Comparison of ENCODE assay signal across 9 mouse cellular contexts in genomic region chr15:78178397-78178796, GRCm38 (mm10). TPM values are rescaled to one million over a fixed set of nuclear protein-coding genes. Genes with fewer than 3 reads are reported as not detected.
A peak's percentile ranks its signal among the peaks of the same experiment; 100 is the strongest.
DNase-seq lines count a peak whose midpoint lies in the region.
"Had no signal": no experiment of that assay in that cellular context is flagged by ENCODE, and none has a peak within 500 bp of the region (broad histone marks: within the 10 kb centered on the region; RNA-seq: fewer than 3 reads in every experiment).

No protein-coding gene starts in this region.

- no peaks in the 10 kb centered on the region for H3K36me3 ChIP-seq in heart, embryonic 10.5 days

- peak; percentile 78 for DNase-seq in 3T3-L1 (ENCODE audit: low read depth, low spot score)
- DNase-seq in Muller cell, postnatal 12 days (ENCODE audit: inconsistent ontology term) = peak; percentile 78
- peak; percentile 91 to 94 for DNase-seq in cerebellum, postnatal 25 days
- peak; percentile 81 for DNase-seq in heart, embryonic 10.5 days (ENCODE audit: low spot score)
- DNase-seq in layer of hippocampus, postnatal 10 days (ENCODE audit: low spot score in 2 of 2) = peak; percentile 90 to 94
- peak; percentile 82 for DNase-seq in mesoderm, embryonic 11.5 days (ENCODE audit: low read depth, low spot score)
- DNase-seq in right cerebral cortex, postnatal 10 days (ENCODE audit: low spot score in 2 of 2) = peak; percentile 86 to 90
- peak; percentile 65 to 75 for DNase-seq in urinary bladder, postnatal 36 days (ENCODE audit: low spot score in 2 of 2)

- H3K27me3 ChIP-seq in heart, embryonic 10.5 days (ENCODE audit: insufficient read depth, poor library complexity, severe bottlenecking) = peaks cover 41% of the 10 kb centered on the region

- no peaks in the 10 kb centered on the region for H3K9me3 ChIP-seq in heart, embryonic 10.5 days

- 9% methylated on average over 9 of the region's 9 CpGs for WGBS in heart, embryonic 10.5 days

- no peak overlapping the region for H3K4me3 ChIP-seq in heart, embryonic 10.5 days

- H3K27ac ChIP-seq in heart, embryonic 10.5 days = no peak overlapping the region

- peaks cover 24% of the 10 kb centered on the region for H3K4me1 ChIP-seq in heart, embryonic 10.5 days

RNA-seq across cellular contexts. Expression of gene Ift27, which starts 4.5 kb away (rescaled TPM):
- polyA plus RNA-seq in heart, embryonic 10.5 days (2016; fragmentation: Nextera tagmentation; extraction: Ambion mirVana) = 49.0 and 60.4 TPM in 2 replicates
- total RNA-seq in layer of hippocampus, postnatal 10 days (2021) = 10 to 100 TPM; 28.3 to 31.0 TPM

RNA-seq across cellular contexts. Expression of gene Pvalb, which starts 27.8 kb away (rescaled TPM):
- polyA plus RNA-seq in heart, embryonic 10.5 days (2016; fragmentation: Nextera tagmentation; extraction: Ambion mirVana) = 0.30 and 1.3 TPM in 2 replicates
- total RNA-seq in layer of hippocampus, postnatal 10 days (2021) = 1 to 10 TPM; 6.6 to 6.9 TPM

RNA-seq across cellular contexts. Expression of gene Cacng2, which starts 58.6 kb away (rescaled TPM):
- polyA plus RNA-seq in heart, embryonic 10.5 days (2016; fragmentation: Nextera tagmentation; extraction: Ambion mirVana) = not detected in 2 replicates
- total RNA-seq in layer of hippocampus, postnatal 10 days (2021) = 10 to 100 TPM; 36.4 to 40.3 TPM
- total RNA-seq: gastrocnemius, adult 8-10 months had no signal
